Mouse (Mus musculus): Measurements from ENCODE around the gene Gm5148.

- TF ChIP-seq CTCF (IDR thresholded peaks at IDR 0.05; ENCODE audit: extremely low read depth, insufficient read depth, low read length) (no peak), POLR2A (IDR thresholded peaks at IDR 0.05; ENCODE audit: extremely low read depth, insufficient read depth, low read length) (no peak)
Observed at GRCm38 (mm10) chr3:37686751-37687150, 37.5 kb downstream of the Gm5148 start.

Measured in cortical plate, adult 2 months (tissue).